ENCODE assay signal across 8 mouse cellular contexts in genomic region chr2:103566423-103566712, GRCm38 (mm10). TPM values are rescaled to one million over a fixed set of nuclear protein-coding genes. Genes with fewer than 3 reads are reported as not detected.
DNase-seq lines count a peak whose midpoint lies in the region; ATAC-seq and TF ChIP-seq lines count a peak whose summit lies in the region.

No protein-coding gene starts in this region.

- no peaks in the 10 kb centered on the region for H3K4me1 ChIP-seq in cerebellum, adult 2 months (ENCODE audit: control insufficient read depth, insufficient read depth, low read length)
- H3K4me1 ChIP-seq in liver, embryonic 12.5 days, result peaks cover 55% of the 10 kb centered on the region

- no peaks in the 10 kb centered on the region for H3K36me3 ChIP-seq in liver, embryonic 12.5 days

- peak overlapping the region; percentile 41 for H3K4me3 ChIP-seq in cerebellum, adult 2 months (replicated peaks; ENCODE audit: insufficient read depth, low read depth, low read length)
- H3K4me3 ChIP-seq in liver, embryonic 12.5 days, result peak overlapping the region; percentile 66

- no peak for TF ChIP-seq CTCF in cerebellum, adult 2 months (IDR thresholded peaks at IDR 0.05; ENCODE audit: borderline replicate concordance, insufficient read depth, low read depth, low read length)

- peak overlapping the region; percentile 71 for H3K9ac ChIP-seq in liver, embryonic 12.5 days

- DNase-seq in cerebellum, adult 2 months, result no peak
- DNase-seq in cerebellum, postnatal 10 days, result no peak
- peak; percentile 74 for DNase-seq in thymus, postnatal 14 days
- DNase-seq in thymus, postnatal 36 days, result no peak
- DNase-seq in embryo, embryonic 9.5 days (ENCODE audit: extremely low spot score), result no peak
- no peak for DNase-seq in cerebellum, postnatal 4 days (ENCODE audit: low spot score in 2 of 2)
- DNase-seq in urinary bladder, adult 2 months (ENCODE audit: low spot score), result no peak

- TF ChIP-seq POLR2A in cerebellum, adult 2 months (IDR thresholded peaks at IDR 0.05; ENCODE audit: borderline replicate concordance, insufficient read depth, low read length), result no peak

- WGBS in cerebellum, adult 2 months, result under 1% methylated on average over 39 of the region's 40 CpGs
- under 1% methylated on average over 40 of the region's 40 CpGs for WGBS in liver, embryonic 12.5 days (ENCODE audit: insufficient replicate concordance)

- no peaks in the 10 kb centered on the region for H3K9me3 ChIP-seq in liver, embryonic 12.5 days (replicated peaks)

- no peaks in the 10 kb centered on the region for H3K27me3 ChIP-seq in cerebellum, adult 2 months (ENCODE audit: control insufficient read depth, insufficient read depth, low read length)
- H3K27me3 ChIP-seq in liver, embryonic 12.5 days (replicated peaks), result peaks cover 84% of the 10 kb centered on the region

- ATAC-seq in liver, embryonic 12.5 days, result peak; percentile 73

- H3K27ac ChIP-seq in cerebellum, adult 2 months (ENCODE audit: insufficient read depth, low read length), result no peak overlapping the region
- peak overlapping the region; percentile 82 for H3K27ac ChIP-seq in liver, embryonic 12.5 days

- peak overlapping the region; percentile 97 for H3K4me2 ChIP-seq in liver, embryonic 12.5 days

RNA-seq across cellular contexts. Expression of gene Abtb2, which starts 0.3 kb away (rescaled TPM):
- 14.9 and 16.0 TPM in 2 replicates for polyA plus RNA-seq in cerebellum, adult 2 months (2012; rRNA removed)
- 4.1 and 4.5 TPM in 2 replicates for polyA plus RNA-seq in liver, embryonic 12.5 days (2016; fragmentation: Nextera tagmentation; extraction: Ambion mirVana)
- 4.2 and 4.3 TPM in 2 replicates for polyA plus RNA-seq in urinary bladder, adult 2 months (2012; rRNA removed)
